Mouse (Mus musculus) thymus, adult 2 months (tissue): ENCODE measurements around the gene Ehbp1.

Source experiments
- CTCF ChIP-seq: fragments of 200-500 bp; IDR thresholded peaks from 2 replicates; pipeline ENCODE4 v1.5.1; 2012; ENCODE audit warnings: mild to moderate bottlenecking, control low read depth, low read length, moderate library complexity, borderline replicate concordance; ENCODE audit not compliant: control insufficient read depth, poor library complexity, insufficient read depth; ENCODE audit errors: extremely low read depth
- POLR2A ChIP-seq: fragments of 200-500 bp; IDR thresholded peaks from 2 replicates; pipeline ENCODE4 v1.6.1; 2012; ENCODE audit warnings: mild to moderate bottlenecking, low read length, control low read depth, moderate library complexity; ENCODE audit not compliant: control insufficient read depth, poor library complexity, insufficient read depth; ENCODE audit errors: extremely low read depth

DNA sequence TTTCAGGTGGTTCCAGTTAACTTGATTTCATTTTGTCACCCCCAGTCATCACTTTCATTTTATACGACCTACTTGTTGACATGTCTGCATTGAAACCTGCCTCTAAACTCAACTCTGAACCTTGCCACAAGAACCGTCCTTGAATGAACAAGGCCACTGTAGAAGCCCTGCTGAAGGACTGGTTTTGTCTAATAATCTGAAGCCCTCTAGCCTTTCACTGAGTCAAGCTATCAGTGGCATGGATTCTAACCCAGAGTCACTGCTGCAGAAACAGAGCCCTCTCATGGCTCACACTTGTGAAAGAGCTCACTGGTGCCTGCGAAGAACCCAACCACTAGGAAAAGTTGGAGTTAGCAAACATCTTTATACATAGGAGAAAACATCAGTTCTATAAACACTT is 142.2 kb downstream of the Ehbp1 start:
- no peak for TF ChIP-seq CTCF
- TF ChIP-seq POLR2A: no peak
